Mouse (Mus musculus): ENCODE measurements around the gene Dpp7. TPM values are rescaled to one million over a fixed set of nuclear protein-coding genes. Genes with fewer than 3 reads are reported as not detected.

Gene Dpp7
- 10 to 100 TPM; 32.3 to 42.0 TPM for total RNA-seq (2021)
- long read RNA-seq, experiment 1, transcript Dpp7-201 (13 exons, 1,682 nt): major isoform, 10 of 14 reads
- long read RNA-seq, experiment 1, partial matches to known transcripts: 1 of 14 reads
- long read RNA-seq, experiment 1, other reads (novel, unspliced or antisense): 3 of 14 reads
- long read RNA-seq, experiment 2, transcript Dpp7-201 (13 exons, 1,682 nt): major isoform, 32 of 46 reads
- long read RNA-seq, experiment 2, partial matches to known transcripts: 9 of 46 reads
- long read RNA-seq, experiment 2, other reads (novel, unspliced or antisense): 5 of 46 reads

DNA sequence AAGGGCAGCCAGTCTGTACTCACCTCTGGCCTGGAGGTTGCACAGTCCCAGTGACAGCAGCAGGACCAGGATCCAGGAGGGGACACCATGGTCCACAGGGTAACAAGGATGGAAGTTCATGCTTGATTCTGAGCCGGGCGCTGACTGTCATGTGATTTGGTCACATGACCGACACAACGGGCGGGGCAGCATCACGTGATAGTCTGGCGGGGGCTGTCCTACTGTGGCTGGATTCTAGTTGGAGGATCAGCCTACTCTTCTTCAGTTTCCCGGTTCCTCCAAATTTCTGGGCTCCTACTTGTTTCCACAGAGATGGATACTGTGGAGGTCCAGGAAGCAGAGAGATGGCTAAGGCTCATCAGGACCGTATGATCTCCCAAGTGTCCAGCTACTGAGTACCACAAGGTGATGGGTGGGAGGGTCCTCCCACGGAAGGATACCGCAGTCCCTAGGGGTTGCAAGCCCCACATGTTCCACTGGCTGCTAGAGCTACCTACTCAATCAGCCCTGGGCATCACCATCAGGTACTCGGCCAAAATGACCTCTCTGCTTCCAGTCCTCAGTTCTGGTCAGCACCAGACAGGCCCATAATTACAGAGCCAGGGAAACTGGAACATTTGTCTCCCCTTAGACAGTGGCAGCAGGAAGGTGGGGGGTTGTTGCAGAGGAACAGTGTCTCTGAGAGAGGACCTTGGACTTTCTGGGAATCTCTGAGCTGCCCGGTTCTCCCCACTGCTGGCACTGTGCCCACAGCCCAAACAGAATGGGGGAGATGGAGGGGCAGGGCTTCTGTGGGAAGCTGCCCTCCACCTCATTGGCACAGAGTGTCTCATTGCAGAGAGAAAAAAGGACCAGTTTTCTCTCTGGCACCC is at the start of gene Dpp7:
Dpp7 (minus strand) TSS at position 152 of the 872 bp plus-strand sequence.
- DNase-seq (ENCODE audit: low spot score in 2 of 2): peak; percentile 52 to 68

DNA sequence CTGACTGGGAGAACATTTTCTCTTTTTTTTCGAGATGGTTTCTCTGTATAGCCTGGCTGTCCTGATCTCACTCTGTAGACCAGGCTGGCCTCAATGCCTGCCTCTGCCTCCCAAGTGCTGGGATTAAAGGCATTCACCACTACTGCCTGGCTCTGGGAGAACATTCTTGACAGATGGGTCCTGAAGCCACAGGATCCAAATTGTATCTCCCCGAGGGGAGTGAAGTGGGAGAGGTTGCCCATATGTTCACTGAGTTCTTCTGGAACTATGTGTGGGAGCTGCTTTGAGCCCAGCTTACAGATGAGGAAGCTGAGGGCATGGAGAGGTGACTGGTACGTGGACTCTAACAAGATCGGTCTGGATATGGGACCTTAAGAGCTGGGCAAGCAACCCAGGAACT is 47.8 kb upstream of the Dpp7 start:
- DNase-seq (ENCODE audit: low spot score in 2 of 2): no peak

DNA sequence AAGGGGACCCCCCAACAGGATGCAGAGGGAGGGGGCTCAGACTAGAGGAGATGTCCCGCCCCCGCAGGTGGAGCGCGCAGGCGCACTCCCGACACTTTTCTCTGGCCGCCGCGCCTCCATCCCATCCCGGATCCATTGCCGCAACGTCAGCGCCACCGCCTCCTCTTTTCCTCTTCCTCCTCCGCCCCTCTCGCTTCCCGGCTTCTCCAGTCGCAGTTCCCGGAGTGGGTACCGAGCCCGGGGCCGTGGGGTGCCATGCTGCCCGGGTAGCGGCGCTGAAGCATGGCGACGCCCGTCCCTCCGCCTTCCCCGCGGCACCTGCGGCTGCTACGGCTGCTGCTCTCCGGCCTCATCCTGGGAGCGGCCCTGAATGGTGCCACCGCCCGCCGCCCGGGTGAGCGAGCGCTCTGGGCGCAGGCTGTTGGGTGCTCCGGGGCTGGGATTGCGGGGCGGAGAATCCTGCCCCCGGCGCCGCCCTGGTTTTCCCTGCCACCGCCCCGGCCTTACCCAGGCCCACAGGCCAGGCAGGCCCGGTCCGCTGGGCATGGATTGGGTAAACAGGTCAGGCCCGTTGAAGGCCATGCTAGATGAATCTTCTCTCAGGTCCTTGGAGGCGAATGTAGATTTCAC is 46.9 kb upstream of the Dpp7 start:
- DNase-seq (ENCODE audit: low spot score in 2 of 2): peak; percentile 68 to 73

DNA sequence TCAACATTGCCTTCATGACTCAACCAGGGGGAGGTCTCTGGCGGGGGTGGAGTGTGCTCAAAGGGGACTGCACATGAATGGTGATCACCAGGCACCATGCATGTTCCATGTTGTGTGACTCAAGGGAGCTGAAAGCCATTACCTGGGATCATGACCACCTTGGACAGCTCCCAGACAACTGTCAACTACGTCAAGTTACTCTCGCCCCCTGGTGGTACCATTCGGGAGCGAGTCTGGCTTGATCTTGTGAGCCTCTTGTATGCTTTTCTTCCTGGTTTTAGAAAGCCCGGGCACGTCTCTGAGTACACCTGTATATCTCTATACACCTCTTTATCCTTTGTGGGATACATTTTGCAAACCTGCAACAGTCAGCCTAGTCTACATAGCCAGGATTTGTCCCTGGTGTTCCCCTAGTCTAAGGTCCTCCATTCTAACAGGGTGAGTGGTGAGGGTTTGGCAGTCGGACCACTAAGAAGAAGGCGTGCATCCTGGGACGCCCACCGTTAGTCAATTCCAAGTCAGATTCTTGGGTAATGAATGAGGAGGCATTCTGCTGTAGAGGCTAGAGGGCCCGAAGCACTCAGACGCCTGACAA is 46.3 kb upstream of the Dpp7 start:
- DNase-seq (ENCODE audit: low spot score in 2 of 2): peak; percentile 46 to 63

DNA sequence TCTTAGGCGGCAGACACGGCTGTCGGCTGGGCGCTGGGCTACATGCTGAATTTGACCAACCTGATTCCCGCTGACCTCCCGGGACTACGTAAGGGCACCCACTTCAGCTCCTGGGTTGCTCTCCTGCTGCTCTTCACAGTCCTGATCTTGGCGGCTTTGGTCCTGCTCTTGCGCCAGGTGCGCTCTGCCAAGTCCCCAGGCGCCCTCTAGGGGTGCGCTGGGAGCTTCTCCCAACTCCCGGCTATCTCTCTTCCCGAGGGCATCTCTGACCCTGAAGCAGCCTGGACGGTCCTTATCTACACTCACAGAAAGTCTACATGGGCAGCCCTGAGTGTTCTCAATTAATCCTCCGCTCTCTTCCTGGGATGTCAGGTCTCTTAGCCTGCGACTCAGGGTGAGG is 44.6 kb upstream of the Dpp7 start:
- peak; percentile 63 to 69 for DNase-seq (ENCODE audit: low spot score in 2 of 2)

DNA sequence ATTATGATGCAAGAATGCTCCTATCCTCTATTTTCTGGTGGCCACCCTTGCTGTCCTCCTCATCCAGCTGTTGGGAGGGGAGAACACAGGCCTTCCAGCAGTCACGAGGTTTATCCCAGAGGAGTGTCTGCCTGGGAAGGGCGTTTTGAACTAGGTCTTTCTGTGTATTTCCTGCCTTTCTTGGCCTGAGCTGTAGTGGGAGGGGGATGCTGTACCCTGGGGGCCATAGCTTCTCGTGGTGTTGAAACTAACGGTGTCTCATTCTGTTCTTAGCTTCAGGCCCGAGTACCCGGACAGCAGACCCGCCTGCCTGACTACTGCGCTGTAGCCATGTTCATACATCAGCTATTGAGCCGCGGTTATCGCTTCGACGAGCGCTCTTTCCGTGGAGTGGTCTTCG is 44.1 kb upstream of the Dpp7 start:
- no peak for DNase-seq (ENCODE audit: low spot score in 2 of 2)

DNA sequence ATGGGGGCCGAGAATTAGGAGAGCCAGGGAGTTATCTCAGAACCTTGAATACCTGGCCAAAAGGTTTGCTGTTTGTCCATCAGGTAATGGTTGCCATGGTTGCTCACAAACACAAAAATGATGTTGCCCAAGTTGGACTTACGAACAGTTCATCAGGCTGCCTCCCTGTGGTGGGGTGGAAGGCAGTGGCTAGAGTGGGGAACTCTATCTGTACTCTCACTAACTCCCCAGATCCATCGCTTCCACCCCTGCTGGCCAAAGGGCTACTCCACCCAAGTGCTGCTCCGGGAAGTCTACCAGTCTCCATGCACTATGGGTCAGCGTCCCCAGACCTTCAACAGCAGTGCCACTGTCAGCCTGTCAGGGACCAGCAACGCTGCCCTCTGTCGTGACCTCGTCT is 42.9 kb upstream of the Dpp7 start, which contains the start of gene Npdc1:
Npdc1 (plus strand) TSS at position 301 of the 400 bp plus-strand sequence.
- DNase-seq (ENCODE audit: low spot score in 2 of 2): no peak

DNA sequence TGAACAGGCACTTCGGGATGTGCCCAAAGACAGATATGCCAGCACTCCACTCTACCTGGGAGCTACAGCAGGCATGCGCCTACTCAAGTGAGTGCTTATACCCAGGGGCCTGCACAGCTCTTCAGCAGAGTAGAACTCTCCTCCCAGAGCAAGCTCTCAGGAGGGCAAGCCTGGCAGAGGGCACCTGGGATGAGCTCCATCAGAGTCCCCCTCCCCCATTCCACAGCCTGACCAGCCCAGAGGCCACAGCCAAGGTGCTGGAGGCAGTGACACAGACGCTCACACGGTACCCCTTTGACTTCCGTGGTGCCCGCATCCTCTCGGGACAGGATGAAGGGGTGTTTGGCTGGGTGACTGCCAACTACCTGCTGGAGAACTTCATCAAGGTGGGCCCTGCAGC is 41.9 kb upstream of the Dpp7 start:
- DNase-seq (ENCODE audit: low spot score in 2 of 2): no peak

DNA sequence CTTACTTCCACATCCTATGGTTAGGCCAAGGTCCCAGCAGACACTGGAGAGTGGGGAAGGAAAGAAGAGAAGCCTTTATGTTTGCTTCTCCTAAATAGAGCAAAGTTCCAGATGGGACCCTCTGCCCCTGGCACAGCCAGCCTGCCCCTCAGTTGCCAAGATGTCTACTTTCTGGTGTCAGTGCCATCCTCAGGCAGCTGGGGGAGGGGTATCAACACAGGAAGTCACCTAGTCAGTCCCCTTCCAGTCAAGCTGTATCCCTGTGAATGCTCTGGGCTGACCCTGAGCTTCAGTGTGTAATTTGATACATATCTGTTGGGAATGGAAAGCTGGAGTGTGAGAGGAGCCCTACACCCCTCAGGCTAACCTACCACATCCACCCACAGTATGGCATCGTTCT is 40.9 kb upstream of the Dpp7 start:
- no peak for DNase-seq (ENCODE audit: low spot score in 2 of 2)

DNA sequence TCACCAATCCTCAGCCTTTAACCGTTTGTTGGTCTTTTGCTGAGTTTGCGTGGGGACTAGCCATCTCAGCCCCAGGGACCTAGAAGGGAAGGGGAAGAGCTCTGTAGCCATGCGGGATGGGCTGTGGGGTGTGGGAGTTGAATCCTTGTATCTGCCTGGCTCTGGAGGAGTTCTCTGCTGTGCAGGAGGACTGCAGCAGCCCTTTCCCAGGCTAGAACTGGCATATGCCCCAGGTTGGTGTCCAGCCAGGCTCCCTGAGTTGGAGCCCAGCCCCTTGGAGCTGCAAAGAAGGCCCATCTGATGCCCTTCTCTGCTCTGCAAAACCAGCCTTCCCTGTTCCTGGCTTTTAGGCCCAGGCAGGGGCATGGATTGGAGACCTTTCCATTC is 40.4 kb upstream of the Dpp7 start:
- no peak for DNase-seq (ENCODE audit: low spot score in 2 of 2)

DNA sequence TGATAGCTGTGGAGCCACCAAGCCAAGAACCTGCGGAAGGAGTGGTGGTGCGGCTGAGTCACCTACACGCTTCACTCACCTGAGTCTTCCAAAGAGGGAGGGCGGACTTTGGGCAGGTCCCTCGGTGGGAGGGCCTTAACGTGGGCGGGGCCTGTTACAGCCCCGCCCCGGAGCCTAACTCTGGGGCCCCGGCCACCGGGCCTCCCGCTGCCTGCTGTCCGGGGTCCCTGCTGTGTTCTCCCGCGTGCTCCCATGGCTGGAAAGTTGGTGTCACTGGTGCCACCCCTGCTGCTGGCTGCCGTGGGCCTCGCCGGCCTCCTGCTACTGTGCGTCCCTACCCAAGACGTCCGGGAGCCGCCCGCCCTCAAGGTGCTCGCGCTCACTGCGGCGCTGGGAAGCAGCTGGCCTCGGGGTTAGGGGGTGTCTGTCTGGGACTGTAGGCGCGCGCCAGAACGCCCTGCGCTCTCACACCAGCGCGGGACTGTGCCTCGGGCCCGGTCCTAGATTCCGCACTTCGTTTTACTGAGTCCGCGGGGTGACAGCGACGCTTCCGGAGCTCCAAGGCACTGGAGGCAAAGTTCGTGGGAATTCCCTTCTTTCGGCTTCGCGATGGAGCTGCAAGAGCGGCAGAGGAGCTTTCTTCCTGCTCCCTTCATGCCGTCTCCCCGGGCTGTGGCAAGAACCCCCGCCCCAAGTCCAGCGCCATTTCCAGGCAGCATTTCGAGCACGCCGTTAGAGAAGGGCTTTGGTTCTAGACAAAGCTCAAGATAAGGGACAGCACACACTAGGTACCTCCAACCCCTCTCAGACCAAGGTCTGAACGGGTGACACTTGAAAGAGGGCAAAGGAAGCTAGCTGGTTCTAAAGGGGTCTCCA is 39.8 kb upstream of the Dpp7 start, which contains the start of gene Entpd2:
Entpd2 (plus strand) TSS at position 154 of the 876 bp plus-strand sequence.
- DNase-seq (ENCODE audit: low spot score in 2 of 2): peak in 1 of 2 experiments; percentile 35

DNA sequence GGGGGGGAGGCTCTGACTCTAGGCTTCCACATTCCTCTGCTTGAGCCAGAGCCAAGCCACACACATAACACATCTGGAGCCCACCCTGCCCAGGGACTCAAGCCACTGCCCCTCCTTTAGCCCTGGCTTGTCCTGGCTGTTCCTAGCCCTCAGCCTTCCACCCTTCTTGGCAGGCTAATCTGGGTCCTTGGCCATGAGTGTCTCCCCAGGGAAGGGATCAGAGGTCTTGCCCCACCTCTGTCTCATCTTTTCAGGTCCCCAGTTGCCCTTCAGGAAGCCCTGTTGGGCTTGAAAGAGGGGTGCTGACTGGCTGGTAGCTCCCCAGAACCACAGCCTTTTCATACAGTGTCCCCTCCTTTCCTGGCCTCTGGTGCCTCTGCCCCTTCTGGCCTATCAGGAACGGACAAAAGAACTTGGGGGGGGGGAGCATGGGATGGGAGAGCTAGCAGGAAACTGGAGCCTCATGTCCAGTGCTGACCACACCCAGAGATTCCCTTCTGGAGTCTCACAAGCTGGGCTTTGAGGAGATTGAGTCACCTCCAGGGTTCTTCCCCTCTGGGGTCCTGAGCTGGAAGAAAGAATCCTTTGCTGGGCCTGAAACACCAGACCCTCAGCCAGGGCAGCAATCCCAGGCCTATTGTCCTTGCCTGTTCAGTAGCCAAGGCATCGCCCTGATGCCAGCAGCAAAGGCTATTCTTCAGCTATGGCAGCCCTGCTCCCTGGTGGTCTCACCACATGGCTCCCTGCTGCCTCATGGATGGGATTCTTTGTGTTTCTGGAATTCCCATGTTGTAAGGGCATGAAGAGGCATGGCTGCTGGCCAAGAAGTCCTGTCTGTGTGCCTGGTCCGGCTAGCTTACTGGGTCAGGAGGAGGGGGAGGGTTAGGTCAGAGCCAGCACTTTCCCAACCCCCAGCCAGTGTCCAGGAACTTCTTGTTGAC is 38.4 kb upstream of the Dpp7 start:
- no peak for DNase-seq (ENCODE audit: low spot score in 2 of 2)

DNA sequence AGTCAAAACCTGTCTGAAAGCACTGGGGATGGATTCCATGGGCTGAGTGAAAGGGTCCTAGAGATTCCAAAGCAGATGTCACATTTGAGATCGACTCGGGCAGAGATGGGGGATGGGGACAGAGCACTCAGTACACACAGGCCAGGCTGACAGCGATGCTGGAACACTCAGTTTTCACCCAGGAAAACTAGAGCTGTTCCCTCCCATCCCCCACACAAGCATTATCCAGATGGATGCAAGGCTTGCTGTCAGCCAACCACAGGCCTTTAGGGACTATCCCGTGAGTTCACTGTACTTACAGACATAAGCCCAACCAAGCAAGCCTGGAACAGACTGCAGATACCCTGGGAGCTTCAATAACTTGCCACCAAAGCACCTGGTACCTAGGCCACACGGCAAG is 35.1 kb upstream of the Dpp7 start:
- DNase-seq (ENCODE audit: low spot score in 2 of 2): no peak

DNA sequence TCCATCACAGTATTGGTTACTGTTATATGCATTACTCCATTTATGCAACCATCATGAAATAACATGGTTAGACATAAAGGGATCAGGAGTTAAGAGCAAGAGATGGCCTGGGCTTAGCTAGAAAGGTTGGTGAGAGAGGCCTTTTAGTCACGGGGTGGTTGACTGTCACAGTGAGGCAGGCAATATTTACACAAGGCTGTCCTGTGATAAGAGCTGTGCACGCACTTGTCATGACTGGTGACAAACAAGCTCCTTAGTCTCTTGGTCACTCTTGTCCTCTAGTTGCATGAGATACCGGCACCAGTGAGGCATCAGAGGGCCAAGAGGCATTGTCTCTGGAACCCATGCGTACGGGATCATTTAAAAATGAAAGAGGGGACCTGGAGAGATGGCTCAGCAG is 28.3 kb upstream of the Dpp7 start:
- DNase-seq (ENCODE audit: low spot score in 2 of 2): no peak

DNA sequence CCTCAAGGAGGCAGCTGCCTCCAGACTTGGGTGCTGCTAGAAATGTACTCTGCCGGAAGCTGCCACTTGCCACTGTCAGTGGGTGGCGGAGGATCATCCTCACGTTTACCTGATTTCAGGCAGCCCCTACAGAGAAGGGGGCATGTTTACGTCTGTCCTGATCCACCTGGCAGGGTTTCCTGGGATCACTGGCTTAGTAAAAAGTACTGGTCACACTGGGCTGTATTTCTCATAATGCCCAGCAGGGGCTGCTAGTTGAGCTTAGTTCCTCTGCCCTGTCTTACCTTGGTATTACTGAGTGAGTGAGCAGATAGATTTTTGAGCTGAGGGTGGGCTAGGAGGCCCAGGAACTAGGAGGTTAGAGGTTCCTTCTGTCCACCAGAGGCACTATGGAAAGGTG is 20.4 kb upstream of the Dpp7 start:
- DNase-seq (ENCODE audit: low spot score in 2 of 2): peak in 1 of 2 experiments; percentile 40

DNA sequence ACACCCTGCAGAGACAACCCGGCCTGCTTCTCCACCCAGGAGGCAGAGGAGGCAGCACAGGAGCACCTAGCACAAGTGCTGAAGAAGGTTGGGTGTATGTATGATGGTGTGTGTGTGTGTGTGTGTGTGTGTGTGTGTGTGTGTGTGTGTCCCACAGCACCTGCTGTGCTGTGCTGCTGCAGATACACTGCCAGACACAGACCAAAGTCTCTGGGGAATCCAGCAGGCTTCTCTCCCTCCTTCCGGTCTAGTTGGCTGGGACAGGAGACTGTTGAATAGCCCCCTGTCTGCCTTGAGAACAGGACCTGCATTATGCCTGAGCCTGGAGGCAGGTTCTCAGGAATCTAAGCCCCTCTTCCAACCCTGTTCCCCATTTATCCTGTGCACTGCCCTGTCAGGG is 17.3 kb upstream of the Dpp7 start:
- DNase-seq (ENCODE audit: low spot score in 2 of 2): no peak

DNA sequence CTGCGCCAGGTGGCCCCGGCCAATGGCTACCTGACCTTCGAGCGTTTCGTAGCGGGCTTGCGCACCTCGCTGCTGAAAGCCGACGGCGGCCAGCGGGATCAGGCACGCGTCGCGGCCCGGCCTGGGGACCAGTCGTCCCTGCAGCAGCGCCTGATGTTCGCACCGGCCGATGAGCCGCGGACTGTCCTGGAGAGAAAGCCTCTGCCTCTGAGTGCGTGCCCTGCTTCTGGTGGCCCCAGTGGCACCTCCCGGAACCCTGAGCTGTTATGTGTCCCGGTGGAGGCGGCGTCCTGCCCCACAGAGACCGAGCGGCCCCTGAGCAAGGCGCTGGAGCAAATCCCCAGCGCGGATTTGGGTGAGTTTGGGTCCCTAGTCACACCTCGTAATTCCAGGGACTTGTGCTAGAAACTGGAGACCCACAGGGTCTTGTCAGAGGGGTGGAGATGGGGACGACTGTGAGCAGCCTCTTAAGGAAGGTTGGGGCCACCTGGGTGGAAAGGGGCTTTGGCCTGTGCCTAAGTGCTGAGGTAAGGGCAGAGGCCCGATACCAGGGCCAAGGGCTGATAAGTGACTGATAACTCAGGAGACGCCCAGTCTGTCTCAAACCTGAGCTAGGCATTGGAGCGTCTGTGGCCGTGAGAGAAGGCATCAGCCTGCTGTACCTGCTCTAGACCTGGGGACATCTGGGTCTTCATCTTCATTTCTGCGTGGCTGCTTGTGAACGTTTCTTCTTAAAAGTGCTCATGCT is 16.7 kb upstream of the Dpp7 start:
- DNase-seq (ENCODE audit: low spot score in 2 of 2): no peak

All from adrenal gland, adult 18-20 months (tissue).